Mouse (Mus musculus) E14TG2a.4 (cell line): ENCODE results near the gene Lman1l.

ENCODE experiments used
- CTCF ChIP-seq: conservative IDR thresholded peaks from 2 replicates; pipeline ENCODE4 v1.5.1; 2014; ENCODE audit warnings: low read length
- NANOG ChIP-seq: IDR thresholded peaks from 2 replicates; pipeline ENCODE4 v1.6.1; 2014; ENCODE audit warnings: borderline replicate concordance, low read length, mixed read lengths
- POU5F1 ChIP-seq: IDR thresholded peaks from 2 replicates; pipeline ENCODE4 v1.6.1; 2014; ENCODE audit warnings: low read length, borderline replicate concordance

- TF ChIP-seq CTCF, result no peak
- no peak for TF ChIP-seq POU5F1
- TF ChIP-seq NANOG, result no peak
Observed at GRCm38 (mm10) chr9:57593454-57594173, 27.0 kb downstream of the Lman1l start.
